Mouse (Mus musculus): ENCODE data around the gene Col13a1.

DNA sequence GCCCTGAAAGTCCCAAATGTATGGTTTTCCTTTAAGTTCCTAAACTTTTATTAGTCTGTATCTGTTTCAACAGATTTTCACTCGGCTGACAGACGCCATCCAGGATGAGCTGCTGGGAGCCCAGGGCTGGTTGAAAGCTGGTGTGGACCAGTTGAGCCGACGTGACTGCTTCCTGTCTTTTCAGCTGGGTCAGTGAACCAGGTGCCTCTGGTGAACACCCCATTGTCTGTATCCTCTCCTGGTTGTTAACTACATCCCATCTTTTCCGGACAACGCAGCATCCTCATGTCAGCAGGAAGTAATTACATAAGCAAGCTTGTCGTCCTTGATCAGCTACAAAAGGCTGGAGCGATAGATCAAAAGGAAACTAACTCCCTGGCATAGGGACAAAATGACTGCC, 185.9 kb downstream of the Col13a1 start:
- TF ChIP-seq CTCF (IDR thresholded peaks at IDR 0.05; ENCODE audit: low read depth) (no peak), EP300 (IDR thresholded peaks at IDR 0.05; ENCODE audit: low read depth) (no peak)
